Mouse (Mus musculus) megakaryocyte, embryonic 14.5 days (primary cell): ENCODE data around the gene Ndufs1.

Experiments
- FLI1 ChIP-seq: IDR thresholded peaks from 2 replicates; pipeline ENCODE4 v1.6.1; 2012; ENCODE audit warnings: low read length, inconsistent platforms, mixed read lengths
- GATA1 ChIP-seq: IDR thresholded peaks from 3 replicates; pipeline ENCODE4 v1.6.1; 2012; ENCODE audit warnings: mixed read lengths, low read length, inconsistent platforms, borderline replicate concordance

DNA sequence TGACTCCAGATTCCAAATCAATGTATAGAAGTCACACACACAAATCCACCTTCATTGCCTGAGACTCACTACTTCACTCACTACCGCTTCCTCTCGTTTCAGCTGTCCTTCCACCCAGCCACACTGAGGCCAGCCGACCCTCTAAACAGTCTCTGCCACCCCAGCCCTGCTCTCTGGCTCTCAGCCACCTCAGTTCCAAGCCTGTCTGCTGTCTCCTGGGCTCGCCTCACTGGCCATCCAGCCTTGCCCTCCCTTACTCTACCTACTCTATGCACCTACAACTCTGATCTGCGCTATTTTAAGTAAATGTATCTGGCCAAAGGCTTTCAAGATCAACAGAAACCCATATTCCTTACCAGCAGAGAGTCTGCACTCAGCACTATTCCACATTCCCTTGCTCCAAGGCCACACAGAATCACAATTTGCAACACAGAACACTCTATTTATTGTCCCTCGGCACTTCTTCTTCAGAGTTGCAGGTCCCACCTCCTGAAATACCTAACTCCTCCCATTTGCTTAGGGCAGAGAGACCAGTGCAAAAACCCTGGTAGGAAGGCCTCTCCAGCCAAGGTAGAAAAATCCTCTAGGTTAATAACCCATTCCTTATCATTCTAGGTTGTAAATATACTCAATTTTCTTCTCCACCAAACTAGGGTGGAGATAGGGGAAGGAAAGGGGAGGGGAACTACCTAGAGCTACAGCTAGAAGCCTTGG is 68.9 kb downstream of the Ndufs1 start:
- TF ChIP-seq FLI1, result no peak
- TF ChIP-seq GATA1, result no peak
